Mouse (Mus musculus) stomach, postnatal 0 days (tissue): ENCODE data around the gene Hmbs.

Experiments
- CTCF ChIP-seq: IDR thresholded peaks from 2 replicates; pipeline ENCODE4 v1.5.1; 2016; ENCODE audit warnings: antibody characterized with exemption, low read depth, mild to moderate bottlenecking, moderate library complexity
- EP300 ChIP-seq: optimal IDR thresholded peaks from 2 replicates; pipeline ENCODE3; 2016; ENCODE audit warnings: antibody characterized with exemption

GRCm38 (mm10) chr9:44292490-44292889 lies 51.5 kb downstream of the Hmbs start:
- TF ChIP-seq CTCF (peak; percentile 81), EP300 (no peak)
